Mouse (Mus musculus) limb, embryonic 11.5 days (tissue): Measurements from ENCODE around the gene Tll2. TPM values are rescaled to one million over a fixed set of nuclear protein-coding genes. Genes with fewer than 3 reads are reported as not detected.

ENCODE experiments used
- ATAC-seq: fragments of 200-750 bp; cut with Nextera tagmentation; 2 replicates; pipeline ENCODE4 v1.8.0; 2017; ENCODE audit warnings: low read depth; ENCODE audit not compliant: insufficient number of reproducible peaks, low FRiP score, low TSS enrichment
- DNase-seq: peaks from one replicate; pipeline ENCODE4 v3.0.0-alpha.2; 2015; ENCODE audit warnings: low spot score
- H3K27ac ChIP-seq: fragments of 300-500 bp; sonication (generic); replicated peaks from 2 replicates; pipeline ENCODE4 v1.5.1; 2014; ENCODE audit warnings: low read depth, mild to moderate bottlenecking, low read length
- H3K27me3 ChIP-seq: fragments of 300-500 bp; sonication (generic); 2 replicates; pipeline ENCODE4 v1.6.1; 2014; ENCODE audit warnings: mild to moderate bottlenecking, low read length, mixed read lengths; ENCODE audit not compliant: control insufficient read depth, insufficient read depth
- H3K36me3 ChIP-seq: fragments of 300-500 bp; sonication (generic); 2 replicates; pipeline ENCODE4 v1.6.1; 2014; ENCODE audit warnings: mild to moderate bottlenecking, low read length, moderate library complexity, mixed read lengths; ENCODE audit not compliant: control insufficient read depth, insufficient read depth
- H3K4me1 ChIP-seq: fragments of 300-500 bp; sonication (generic); 2 replicates; pipeline ENCODE4 v1.6.1; 2014; ENCODE audit warnings: low read length, mixed read lengths; ENCODE audit not compliant: control insufficient read depth, insufficient read depth
- H3K4me2 ChIP-seq: fragments of 300-500 bp; sonication (generic); 2 replicates; pipeline ENCODE4 v1.6.1; 2014; ENCODE audit warnings: low read depth, mild to moderate bottlenecking, moderate library complexity; ENCODE audit not compliant: severe bottlenecking
- H3K4me3 ChIP-seq: fragments of 300-500 bp; sonication (generic); 2 replicates; pipeline ENCODE4 v1.5.1; 2014; ENCODE audit warnings: low read depth, low read length
- H3K9ac ChIP-seq: fragments of 300-500 bp; sonication (generic); 2 replicates; pipeline ENCODE4 v1.6.1; 2014; ENCODE audit warnings: mild to moderate bottlenecking, low read length
- H3K9me3 ChIP-seq: fragments of 300-500 bp; sonication (generic); 2 replicates; pipeline ENCODE4 v1.6.1; 2016; ENCODE audit warnings: low read length; ENCODE audit not compliant: control insufficient read depth
- WGBS: fragments of 180-500 bp; shearing (Covaris S2); extraction: QIAGEN DNeasy Blood & Tissue Kit; methylation state at CpG from one replicate; pipeline ENCODE4 v1.1.7; 2014; 5-methylcytosine and 5-hydroxymethylcytosine counted together
- polyA plus RNA-seq: library from polyadenylated mRNA; unstranded; fragments of >200 nt; fragmentation: Nextera tagmentation; extraction: Ambion mirVana; gene quantifications from 2 replicates; pipeline ENCODE4 v1.2.1, GENCODE M21; 2014

Gene Tll2
- polyA plus RNA-seq, 1 experiment from 2014 or later = 0.07 TPM

DNA sequence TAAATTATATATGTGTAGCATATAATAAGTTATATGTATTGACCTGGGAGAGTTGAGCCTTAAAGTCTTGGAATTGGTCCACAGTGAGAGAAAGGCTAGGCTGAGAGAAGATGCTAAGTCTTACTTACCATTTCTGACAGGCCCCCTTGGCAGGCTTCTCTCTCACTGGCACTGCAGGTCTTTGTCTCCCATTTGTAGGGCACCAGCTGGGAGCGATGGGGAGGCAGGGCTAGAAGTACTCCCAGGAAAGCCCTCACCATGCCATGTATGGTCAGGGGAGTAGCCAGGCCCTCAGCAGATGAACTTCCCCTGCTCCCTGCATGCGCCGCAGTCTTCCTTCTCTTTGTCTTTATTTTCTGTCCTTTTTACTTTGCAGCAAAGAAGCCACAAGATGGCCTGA, 129.7 kb downstream of the Tll2 start, which contains the start of gene Opalin:
TSS of gene Opalin (minus strand) at position 208 of the 400 bp plus-strand sequence.
- Histone ChIP-seq H3K36me3 (no peaks in the 10 kb centered on the region), H3K9me3 (no peaks in the 10 kb centered on the region), H3K27me3 (no peaks in the 10 kb centered on the region), H3K4me2 (no peak within 1 kb of the TSS), H3K4me3 (no peak within 1 kb of the TSS), H3K9ac (no peak within 1 kb of the TSS), H3K4me1 (no peaks in the 10 kb centered on the region), H3K27ac (no peak within 1 kb of the TSS)
- DNase-seq (no peak), ATAC-seq (no peak)
- 81% methylated on average over 3 of the region's 3 CpGs for WGBS

DNA sequence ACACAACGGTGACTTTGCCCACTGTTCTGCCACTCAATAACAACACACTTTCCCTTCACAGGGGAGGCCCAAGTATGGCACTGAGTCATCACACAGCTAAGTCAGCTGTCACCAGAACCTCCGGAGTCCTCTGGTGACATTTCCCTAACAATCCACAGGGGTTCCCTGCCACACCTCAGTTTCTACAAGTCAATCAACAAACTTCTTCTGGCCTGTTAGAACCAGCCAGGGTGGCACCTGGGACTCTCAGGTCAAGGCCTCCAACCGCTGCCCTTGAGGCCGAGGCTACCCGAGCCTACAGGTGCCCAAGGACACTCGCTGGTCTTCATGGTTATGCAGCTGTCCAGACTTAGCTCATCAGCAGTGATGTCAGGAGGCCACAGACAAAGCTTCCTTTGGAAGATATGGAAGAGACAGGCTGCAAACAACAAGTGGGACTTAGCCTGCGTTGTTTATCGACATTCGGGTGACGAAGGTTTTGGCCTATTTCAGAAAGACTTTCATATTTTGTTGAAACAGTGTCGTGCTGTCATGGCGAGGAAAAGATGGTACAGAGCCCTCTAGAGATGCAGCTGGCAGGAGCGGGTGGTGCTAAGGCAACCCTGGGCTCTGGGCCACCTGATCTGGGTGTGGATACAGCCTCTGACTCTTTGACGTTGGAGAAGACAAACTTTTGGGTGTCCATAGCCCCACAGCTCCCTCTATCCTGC, 132.7 kb downstream of the Tll2 start:
- Histone ChIP-seq H3K9ac (no peak overlapping the region), H3K9me3 (no peaks in the 10 kb centered on the region), H3K4me1 (no peaks in the 10 kb centered on the region), H3K27me3 (no peaks in the 10 kb centered on the region), H3K27ac (no peak overlapping the region), H3K36me3 (no peaks in the 10 kb centered on the region), H3K4me3 (no peak overlapping the region), H3K4me2 (no peak overlapping the region)
- ATAC-seq (no peak), DNase-seq (no peak)
- whole genome bisulfite sequencing = 90% methylated on average over 14 of the region's 14 CpGs

DNA sequence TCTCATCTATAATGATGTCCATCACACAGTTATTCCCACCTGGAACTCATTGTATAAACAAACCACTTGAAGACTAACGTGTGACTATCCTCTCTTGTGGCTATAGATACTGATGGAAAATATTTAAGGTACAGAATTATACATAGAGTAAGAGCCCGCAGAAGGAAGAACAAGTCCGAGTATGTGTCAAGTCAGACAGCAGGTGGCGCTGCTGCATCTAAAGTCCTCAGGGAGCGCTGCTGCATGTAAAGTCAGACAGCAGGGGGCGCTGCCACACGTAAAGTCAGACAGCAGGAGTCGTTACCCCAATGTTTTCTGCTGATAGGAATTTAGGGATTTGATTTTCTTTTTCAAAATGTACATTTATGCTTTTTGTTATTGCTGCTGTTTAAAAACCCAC, 135.1 kb downstream of the Tll2 start:
- Histone ChIP-seq H3K4me2 (no peak overlapping the region), H3K9me3 (no peaks in the 10 kb centered on the region), H3K4me1 (no peaks in the 10 kb centered on the region), H3K27me3 (no peaks in the 10 kb centered on the region), H3K9ac (no peak overlapping the region), H3K27ac (no peak overlapping the region), H3K4me3 (no peak overlapping the region), H3K36me3 (no peaks in the 10 kb centered on the region)
- DNase-seq (peak; percentile 97), ATAC-seq (no peak)
- WGBS = 8% methylated on average over 8 of the region's 8 CpGs

DNA sequence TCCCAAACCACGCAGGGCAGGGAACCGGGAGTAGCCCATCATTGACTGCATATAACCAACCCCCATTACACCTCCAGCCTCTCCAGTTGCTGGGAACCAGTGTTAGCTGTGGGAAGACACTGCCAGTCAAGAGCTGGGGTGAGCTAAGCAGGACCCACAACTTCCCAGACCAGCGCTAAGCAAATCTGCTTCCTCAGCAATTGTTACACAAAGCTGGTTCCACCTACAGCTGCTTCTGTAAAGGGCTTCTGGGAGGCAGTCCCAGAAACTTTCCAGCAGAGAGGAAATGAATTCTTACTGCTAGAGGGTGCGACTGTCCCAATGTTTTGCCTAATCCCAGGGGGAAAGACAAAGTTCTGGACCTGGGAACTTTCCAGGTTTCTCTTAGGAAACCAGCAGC, 151.9 kb downstream of the Tll2 start:
- Histone ChIP-seq H3K4me1 (no peaks in the 10 kb centered on the region), H3K27me3 (no peaks in the 10 kb centered on the region), H3K4me3 (no peak overlapping the region), H3K9me3 (no peaks in the 10 kb centered on the region), H3K9ac (no peak overlapping the region), H3K27ac (no peak overlapping the region), H3K4me2 (no peak overlapping the region), H3K36me3 (no peaks in the 10 kb centered on the region)
- ATAC-seq = no peak
- WGBS = 67% methylated on average over 4 of the region's 4 CpGs
- no peak for DNase-seq

DNA sequence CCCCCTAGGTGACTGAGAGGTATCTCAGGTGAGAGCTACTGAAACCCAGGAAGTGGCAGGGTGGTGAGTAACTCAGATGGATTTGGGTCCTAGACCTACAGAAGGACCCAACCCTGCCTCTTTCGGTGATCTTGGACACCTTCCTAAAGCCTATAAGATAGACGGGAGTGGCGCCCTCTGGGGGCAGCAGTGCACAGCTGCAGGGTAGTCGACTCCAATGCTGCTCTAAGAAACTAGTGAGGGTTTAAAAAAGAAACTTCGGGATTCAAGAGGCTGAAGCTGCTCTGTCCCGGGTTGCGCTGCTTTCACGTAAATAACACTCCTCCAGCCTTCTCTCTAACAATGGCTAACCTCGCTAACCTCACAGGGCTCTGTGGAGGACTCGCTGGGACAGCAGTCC, 153.1 kb downstream of the Tll2 start:
- Histone ChIP-seq H3K27ac (no peak overlapping the region), H3K9ac (no peak overlapping the region), H3K4me3 (no peak overlapping the region), H3K36me3 (no peaks in the 10 kb centered on the region), H3K4me2 (no peak overlapping the region), H3K9me3 (no peaks in the 10 kb centered on the region), H3K27me3 (no peaks in the 10 kb centered on the region), H3K4me1 (no peaks in the 10 kb centered on the region)
- 37% methylated on average over 10 of the region's 10 CpGs for WGBS
- peak; percentile 34 for DNase-seq
- no peak for ATAC-seq

DNA sequence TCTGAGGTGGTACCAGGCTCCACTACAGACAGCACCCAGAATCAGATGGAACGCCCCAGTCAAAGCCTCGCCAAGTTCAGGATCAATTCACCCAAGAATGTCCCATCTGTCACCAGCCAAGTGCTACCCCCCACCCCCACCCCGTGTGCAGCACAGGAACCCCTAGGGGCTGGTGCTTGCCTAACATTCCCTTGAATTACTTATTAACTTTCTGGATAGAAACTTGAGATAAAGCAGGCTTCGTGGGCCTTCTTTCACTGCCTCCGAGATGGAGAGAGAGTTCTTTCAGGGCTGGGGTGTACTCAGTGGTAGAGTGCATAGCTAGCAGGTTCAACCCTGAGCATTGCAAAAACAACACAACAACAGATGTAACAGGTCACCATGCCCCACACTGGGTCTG, 154.4 kb downstream of the Tll2 start:
- DNase-seq (no peak), ATAC-seq (no peak)
- Histone ChIP-seq H3K9me3 (no peaks in the 10 kb centered on the region), H3K4me2 (no peak overlapping the region), H3K4me1 (no peaks in the 10 kb centered on the region), H3K4me3 (no peak overlapping the region), H3K27me3 (no peaks in the 10 kb centered on the region), H3K36me3 (no peaks in the 10 kb centered on the region), H3K27ac (no peak overlapping the region), H3K9ac (no peak overlapping the region)
- WGBS = 82% methylated on average over 5 of the region's 5 CpGs

DNA sequence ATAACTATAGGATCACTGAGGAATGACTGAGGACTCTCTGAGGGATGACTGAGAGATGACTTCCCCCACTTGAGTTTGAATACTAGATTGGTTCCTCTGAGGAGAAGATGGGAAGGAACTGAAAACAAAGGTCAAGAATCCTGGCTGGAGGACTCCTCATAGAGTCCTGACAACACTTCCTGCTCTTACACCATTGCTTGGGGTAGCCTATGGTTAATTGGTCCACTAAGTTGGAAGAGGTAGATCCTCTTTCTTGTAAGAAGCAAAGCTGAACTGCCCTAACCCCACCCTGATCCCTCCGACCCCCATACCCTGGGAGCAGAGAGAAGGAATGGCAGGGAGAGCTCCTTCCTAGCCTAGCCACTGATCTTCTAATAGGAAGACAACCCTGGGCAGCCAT, 154.9 kb downstream of the Tll2 start:
- H3K9me3 ChIP-seq = no peaks in the 10 kb centered on the region
- no peaks in the 10 kb centered on the region for H3K36me3 ChIP-seq
- H3K27me3 ChIP-seq = no peaks in the 10 kb centered on the region
- no peak overlapping the region for H3K27ac ChIP-seq
- no peak overlapping the region for H3K4me3 ChIP-seq
- H3K9ac ChIP-seq = no peak overlapping the region
- no peak for ATAC-seq
- DNase-seq = no peak
- no peaks in the 10 kb centered on the region for H3K4me1 ChIP-seq
- no peak overlapping the region for H3K4me2 ChIP-seq
- WGBS = 90% methylated on average over 1 of the region's 1 CpGs

DNA sequence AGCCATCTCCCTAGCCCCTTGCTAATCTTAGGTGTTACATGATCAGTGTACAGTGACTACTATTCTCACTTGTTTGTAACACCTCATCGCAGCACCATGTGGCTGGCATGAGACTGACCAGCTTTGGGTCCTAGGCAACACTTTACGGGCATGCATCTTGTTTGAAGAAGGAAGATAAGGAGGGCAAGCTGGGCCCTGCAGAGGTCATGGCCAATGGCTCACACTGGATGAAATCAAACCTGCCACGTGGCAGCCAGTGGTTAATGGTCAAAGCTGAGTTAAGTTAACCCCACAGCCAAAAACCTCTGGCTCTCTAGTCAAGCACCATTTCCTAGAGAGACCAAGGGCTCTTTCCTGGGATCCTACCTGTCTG, 158.5 kb downstream of the Tll2 start:
- ATAC-seq (no peak), DNase-seq (no peak)
- Histone ChIP-seq H3K9me3 (no peaks in the 10 kb centered on the region), H3K4me2 (no peak overlapping the region), H3K4me3 (no peak overlapping the region), H3K27me3 (no peaks in the 10 kb centered on the region), H3K9ac (no peak overlapping the region), H3K27ac (no peak overlapping the region), H3K36me3 (no peaks in the 10 kb centered on the region), H3K4me1 (no peaks in the 10 kb centered on the region)
- WGBS = 81% methylated on average over 3 of the region's 3 CpGs
